8 mouse cellular contexts compared by ENCODE assay signal in the genomic region with DNA sequence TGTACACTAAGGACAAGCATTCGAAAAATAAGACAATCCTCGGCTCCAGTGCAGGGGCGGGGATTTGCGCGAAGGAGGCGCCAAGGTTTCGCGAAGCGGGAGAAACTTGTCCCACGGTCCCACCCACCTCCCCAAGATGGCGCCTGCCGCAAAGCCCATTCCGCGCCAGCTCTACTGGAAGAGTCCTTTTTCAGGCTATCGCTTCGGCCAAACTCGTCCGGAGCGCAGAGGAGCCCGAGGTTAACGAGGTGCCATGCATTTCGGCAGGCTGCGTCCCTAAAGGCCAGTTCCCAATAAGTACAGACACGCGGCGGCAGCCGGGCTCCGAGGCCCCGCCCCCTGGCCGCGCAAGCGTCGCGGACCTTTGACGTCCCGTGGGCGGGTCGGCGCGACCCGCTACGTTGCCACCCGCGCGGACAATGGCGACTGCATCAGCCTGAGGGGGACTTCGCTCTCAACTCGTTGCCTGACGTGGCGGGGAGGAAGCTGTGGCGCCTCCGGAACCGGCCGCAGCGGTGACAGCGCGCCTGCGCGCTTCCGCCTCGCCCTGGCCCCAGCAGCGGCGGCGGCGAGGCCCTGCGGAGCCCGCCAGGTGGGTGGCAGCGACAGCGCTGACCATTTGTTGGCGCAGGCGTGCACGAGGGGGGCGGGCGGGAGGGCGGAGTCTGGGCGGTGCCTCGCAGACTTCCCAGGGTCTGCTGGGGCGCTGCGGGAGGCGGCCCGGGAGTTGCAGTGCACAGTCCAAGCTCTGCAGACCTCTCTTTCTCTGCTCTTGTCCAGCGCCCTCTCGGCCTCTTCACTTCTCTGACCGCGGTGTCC. TPM values are rescaled to one million over a fixed set of nuclear protein-coding genes. Genes with fewer than 3 reads are reported as not detected.
DNase-seq lines count a peak whose midpoint lies in the region; ATAC-seq and TF ChIP-seq lines count a peak whose summit lies in the region.

A gene (plus strand): TSS at position 410 of the 819 bp plus-strand sequence.

- no peaks in the 10 kb centered on the region for H3K79me2 ChIP-seq in liver, adult 2 months (ENCODE audit: control insufficient read depth, insufficient read depth, low read length)
- no peaks in the 10 kb centered on the region for H3K79me2 ChIP-seq in myocyte (ENCODE audit: control insufficient read depth, insufficient read depth)

- H3K4me1 ChIP-seq in heart, embryonic 10.5 days: no peaks in the 10 kb centered on the region
- no peaks in the 10 kb centered on the region for H3K4me1 ChIP-seq in kidney, embryonic 15.5 days
- no peaks in the 10 kb centered on the region; the same call in 1 of the 2 replicates for H3K4me1 ChIP-seq in liver, adult 2 months (ENCODE audit: control insufficient read depth, insufficient read depth, low read length)

- peak within 1 kb of the TSS; percentile 95 for H3K27ac ChIP-seq in heart, embryonic 10.5 days
- peak within 1 kb of the TSS; percentile 97 for H3K27ac ChIP-seq in kidney, embryonic 15.5 days
- peak within 1 kb of the TSS; percentile 82 for H3K27ac ChIP-seq in liver, adult 2 months (replicated peaks; ENCODE audit: insufficient read depth, low read depth, low read length)

- peaks cover 10% of the 10 kb centered on the region; the same call in 1 of the 2 replicates for H3K36me3 ChIP-seq in heart, embryonic 10.5 days
- peaks cover 17% of the 10 kb centered on the region; the same call in 1 of the 2 replicates for H3K36me3 ChIP-seq in kidney, embryonic 15.5 days
- peaks cover 10% of the 10 kb centered on the region for H3K36me3 ChIP-seq in liver, adult 2 months (ENCODE audit: control insufficient read depth, insufficient read depth, low read length)
- peaks cover 3% of the 10 kb centered on the region for H3K36me3 ChIP-seq in myocyte (ENCODE audit: control insufficient read depth, insufficient read depth)
- H3K36me3 ChIP-seq in splenic B cell, adult 2 months (ENCODE audit: control insufficient read depth, insufficient read depth, low read length, poor library complexity, severe bottlenecking): no peaks in the 10 kb centered on the region

- DNase-seq in B cell, adult 2 months: peak; percentile 83 to 88
- peak; percentile 87 for DNase-seq in brain, adult 2 months (ENCODE audit: low read depth, low spot score)
- peak; percentile 91 for DNase-seq in heart, embryonic 10.5 days (ENCODE audit: low spot score)
- peak; percentile 64 for DNase-seq in liver, adult 2 months (ENCODE audit: extremely low read depth, low read depth, low spot score)
- DNase-seq in splenic B cell, adult 2 months (ENCODE audit: low read depth, low spot score): peak; percentile 85

- H3K27me3 ChIP-seq in heart, embryonic 10.5 days (ENCODE audit: insufficient read depth, poor library complexity, severe bottlenecking): no peaks in the 10 kb centered on the region
- H3K27me3 ChIP-seq in kidney, embryonic 15.5 days: no peaks in the 10 kb centered on the region
- no peaks in the 10 kb centered on the region for H3K27me3 ChIP-seq in liver, adult 2 months (ENCODE audit: control insufficient read depth, insufficient read depth, low read length)
- no peaks in the 10 kb centered on the region for H3K27me3 ChIP-seq in myocyte (ENCODE audit: control insufficient read depth, insufficient read depth, insufficient read length)
- no peaks in the 10 kb centered on the region for H3K27me3 ChIP-seq in splenic B cell, adult 2 months (ENCODE audit: control insufficient read depth, insufficient read depth, low read length, poor library complexity, severe bottlenecking)

- H3ac ChIP-seq in myocyte (ENCODE audit: control insufficient read depth, insufficient read length): peak within 1 kb of the TSS; percentile 33

- H3K4me3 ChIP-seq in heart, embryonic 10.5 days: peak within 1 kb of the TSS; percentile 66
- H3K4me3 ChIP-seq in kidney, embryonic 15.5 days (replicated peaks): peak within 1 kb of the TSS; percentile 62
- H3K4me3 ChIP-seq in liver, adult 2 months (ENCODE audit: insufficient read depth, low read depth, low read length): peak within 1 kb of the TSS; percentile 80
- peak within 1 kb of the TSS; percentile 42 for H3K4me3 ChIP-seq in myocyte

- TF ChIP-seq CTCF in liver, adult 2 months (IDR thresholded peaks at IDR 0.05; ENCODE audit: low read depth, low read length): no peak

- WGBS in heart, embryonic 10.5 days: 15% methylated on average over 74 of the region's 85 CpGs
- WGBS in kidney, embryonic 15.5 days: 26% methylated on average over 84 of the region's 85 CpGs
- WGBS in liver, adult 2 months: 0% methylated on average over 30 of the region's 85 CpGs

- peak within 1 kb of the TSS; percentile 58 for H3K4me2 ChIP-seq in kidney, embryonic 15.5 days
- H3K4me2 ChIP-seq in myocyte (ENCODE audit: low read depth): peak within 1 kb of the TSS; percentile 84

- peak within 1 kb of the TSS; percentile 59 for H3K9ac ChIP-seq in kidney, embryonic 15.5 days
- peak within 1 kb of the TSS; percentile 80 for H3K9ac ChIP-seq in liver, adult 2 months (ENCODE audit: low read depth, low read length)

- ATAC-seq in erythroblast, adult 5-6 weeks (replicated peaks; ENCODE audit: low FRiP score, poor library complexity, severe bottlenecking): peak; percentile 98
- peak; percentile 98 for ATAC-seq in kidney, embryonic 15.5 days (replicated peaks; ENCODE audit: low FRiP score)

- TF ChIP-seq POLR2A in liver, adult 2 months (IDR thresholded peaks at IDR 0.05; ENCODE audit: extremely low read depth, insufficient read depth, low read length): 0 out of 2 replicates have a peak, but pooled peaks have one; percentile 33
- peak; percentile 71 for TF ChIP-seq POLR2A in myocyte (IDR thresholded peaks at IDR 0.05; ENCODE audit: insufficient read length, low read depth)

- no peaks in the 10 kb centered on the region for H3K9me3 ChIP-seq in heart, embryonic 10.5 days
- H3K9me3 ChIP-seq in kidney, embryonic 15.5 days (replicated peaks): no peaks in the 10 kb centered on the region

TF ChIP-seq in myocyte, 11 proteins besides CTCF, POLR2A, EP300 and RAD21:
- TF ChIP-seq TCF3 (IDR thresholded peaks at IDR 0.05; ENCODE audit: insufficient read length, low read depth) (no peak), MYOG (IDR thresholded peaks at IDR 0.05; ENCODE audit: control insufficient read depth in 1 of 3, insufficient read depth in 1 of 3, insufficient read length in 2 of 3, low read depth in 2 of 3) (no peak), SRF (IDR thresholded peaks at IDR 0.05; ENCODE audit: control insufficient read depth, insufficient read length, low read depth) (peak; percentile 81), CEBPB (IDR thresholded peaks at IDR 0.05; ENCODE audit: insufficient read depth, poor library complexity, severe bottlenecking) (no peak), POLR2AphosphoS2 (IDR thresholded peaks at IDR 0.05; ENCODE audit: insufficient read length, low read depth) (peak; percentile 55), REST (IDR thresholded peaks at IDR 0.05; ENCODE audit: insufficient read depth, insufficient read length) (no peak), USF1 (IDR thresholded peaks at IDR 0.05; ENCODE audit: low read depth) (no peak)

RNA-seq across cellular contexts. Expression of the gene that starts here (rescaled TPM):
- total RNA-seq in erythroblast, adult 5-6 weeks (2015; ENCODE audit: low replicate concordance): 11.1 and 11.3 TPM in 2 replicates
- 18.3 and 19.1 TPM in 2 replicates for total RNA-seq in erythroblast, adult 5-6 weeks (2017; ENCODE audit: low replicate concordance)
- 67.1 and 68.1 TPM in 2 replicates for polyA plus RNA-seq in heart, embryonic 10.5 days (2016; fragmentation: Nextera tagmentation; extraction: Ambion mirVana)
- 70.3 and 70.5 TPM in 2 replicates for polyA plus RNA-seq in kidney, embryonic 15.5 days (2015; fragmentation: Nextera tagmentation; extraction: Ambion mirVana)
- 14.6 and 16.2 TPM in 2 replicates for total RNA-seq in liver, adult 2 months (2014; rRNA removed)
- polyA plus RNA-seq in liver, adult 2 months (2012; rRNA removed): 6.1 and 7.9 TPM in 2 replicates
- 15.1 TPM for polyA plus RNA-seq in myocyte (2012; fragmentation: generic; extraction: Trizol)

Comparison
In these comparisons a context has a peak if more than half of its experiments do, and no peak if none do; other contexts are left out.
1. Peak in every context shown above with its lines: DNase-seq, ATAC-seq, H3K4me3 ChIP-seq and H3K27ac ChIP-seq.